Mouse (Mus musculus) kidney, embryonic 16.5 days (tissue): Measurements from ENCODE around the gene Slc20a1. TPM values are rescaled to one million over a fixed set of nuclear protein-coding genes. Genes with fewer than 3 reads are reported as not detected.

Experiments
- ATAC-seq: fragments of 200-750 bp; cut with Nextera tagmentation; 2 replicates; pipeline ENCODE4 v1.8.0; 2017; ENCODE audit warnings: moderate TSS enrichment; ENCODE audit not compliant: low FRiP score, low TSS enrichment
- H3K27ac ChIP-seq: fragments of 300-500 bp; sonication (generic); 2 replicates; pipeline ENCODE4 v1.5.1; 2014; ENCODE audit warnings: low read length
- H3K27me3 ChIP-seq: fragments of 300-500 bp; sonication (generic); 2 replicates; pipeline ENCODE4 v1.6.1; 2014; ENCODE audit warnings: low read length, control low read depth, mixed read lengths; ENCODE audit not compliant: insufficient read depth
- H3K36me3 ChIP-seq: fragments of 300-500 bp; sonication (generic); 2 replicates; pipeline ENCODE4 v1.6.1; 2014; ENCODE audit warnings: low read length, control low read depth, mixed read lengths; ENCODE audit not compliant: insufficient read depth
- H3K4me1 ChIP-seq: fragments of 300-500 bp; sonication (generic); 2 replicates; pipeline ENCODE4 v1.6.1; 2014; ENCODE audit warnings: low read length, control low read depth, mixed read lengths; ENCODE audit not compliant: insufficient read depth
- H3K4me2 ChIP-seq: fragments of 300-500 bp; sonication (generic); replicated peaks from 2 replicates; pipeline ENCODE4 v1.6.1; 2014; ENCODE audit warnings: low read depth, low read length
- H3K4me3 ChIP-seq: fragments of 300-500 bp; sonication (generic); 2 replicates; pipeline ENCODE4 v1.5.1; 2014; ENCODE audit warnings: mild to moderate bottlenecking, low read length
- H3K9ac ChIP-seq: fragments of 300-500 bp; sonication (generic); replicated peaks from 2 replicates; pipeline ENCODE4 v1.6.1; 2014; ENCODE audit warnings: low read length
- H3K9me3 ChIP-seq: fragments of 300-500 bp; sonication (generic); 2 replicates; pipeline ENCODE4 v1.6.1; 2016; ENCODE audit warnings: low read length, control low read depth
- WGBS: fragments of 180-500 bp; shearing (Covaris S2); extraction: QIAGEN DNeasy Blood & Tissue Kit; methylation state at CpG from one replicate; pipeline ENCODE4 v1.1.7; 2014; 5-methylcytosine and 5-hydroxymethylcytosine counted together
- polyA plus RNA-seq: library from polyadenylated mRNA; unstranded; fragments of >200 nt; fragmentation: Nextera tagmentation; extraction: Ambion mirVana; gene quantifications from 2 replicates; pipeline ENCODE4 v1.2.1, GENCODE M21; 2015

Gene Slc20a1
- polyA plus RNA-seq, 1 experiment from 2014 or later: 28.3 TPM

DNA sequence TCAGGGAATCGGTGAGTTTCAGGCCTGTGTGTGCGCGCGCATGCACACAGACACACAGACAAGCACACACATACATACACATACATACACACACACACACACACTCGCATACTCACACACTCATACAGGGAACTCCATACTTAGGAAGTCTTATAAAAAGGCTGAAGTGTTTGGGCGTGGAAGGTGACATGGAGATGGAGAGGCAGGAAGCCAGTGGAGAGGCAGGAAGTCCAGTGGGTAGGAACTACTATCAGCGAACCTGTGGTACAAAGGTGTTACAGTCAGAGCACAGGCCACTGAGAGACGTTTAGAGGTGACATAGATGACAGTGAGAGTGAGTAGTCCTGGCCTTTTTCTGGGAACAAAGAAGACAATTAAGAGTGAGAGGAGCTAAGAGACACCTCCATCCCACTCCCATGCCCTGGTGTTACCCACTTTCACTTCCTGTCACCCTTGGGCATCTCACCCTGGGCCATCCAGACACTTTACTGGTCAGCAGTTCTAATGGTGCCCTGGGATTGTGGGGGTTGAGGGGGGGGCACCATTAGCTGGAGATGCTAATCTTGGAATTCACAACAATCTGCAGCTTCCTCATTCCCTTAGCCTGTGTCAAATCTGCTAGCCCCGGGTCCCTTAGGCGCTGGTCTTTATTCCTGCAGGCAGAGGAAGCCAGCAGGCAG lies 12.8 kb upstream of the Slc20a1 start:
- H3K9me3 ChIP-seq: peaks cover 3% of the 10 kb centered on the region; the same call in 1 of the 2 replicates
- H3K27me3 ChIP-seq: no peaks in the 10 kb centered on the region
- no peak overlapping the region for H3K4me2 ChIP-seq
- H3K36me3 ChIP-seq: no peaks in the 10 kb centered on the region
- no peak overlapping the region for H3K27ac ChIP-seq
- no peaks in the 10 kb centered on the region for H3K4me1 ChIP-seq
- 77% methylated on average over 10 of the region's 10 CpGs for WGBS
- ATAC-seq: no peak
- H3K4me3 ChIP-seq: no peak overlapping the region
- H3K9ac ChIP-seq: no peak overlapping the region

DNA sequence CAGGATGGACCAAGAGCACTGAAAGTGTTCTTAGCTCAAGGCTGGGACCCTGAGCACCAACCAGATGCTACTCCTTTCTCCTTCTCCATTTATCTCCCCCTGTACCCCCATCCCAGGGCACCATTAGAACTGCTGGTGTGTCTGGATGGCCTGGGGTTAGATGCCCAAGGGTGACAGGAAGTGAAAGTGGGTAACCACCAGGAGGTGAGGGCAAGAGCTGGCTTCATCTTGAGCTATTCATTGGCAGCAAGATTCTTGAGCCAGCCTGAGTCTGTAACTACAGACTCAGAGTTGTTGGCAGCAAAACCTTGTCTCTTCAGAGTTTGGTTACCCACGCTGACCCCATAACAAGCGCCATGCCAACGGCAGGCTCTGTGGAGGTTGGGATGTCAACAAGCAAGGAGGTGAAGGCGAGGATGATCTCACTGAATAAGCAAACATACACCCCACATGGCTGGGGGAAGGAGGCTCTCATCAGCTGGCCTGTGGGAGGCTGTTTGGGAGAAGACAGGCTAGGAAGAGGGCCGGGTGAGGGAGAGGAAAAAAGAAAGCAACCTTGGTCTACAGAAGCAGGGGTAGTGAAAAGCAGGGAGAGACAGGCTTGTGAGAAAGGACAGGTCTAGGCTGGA lies 12.2 kb upstream of the Slc20a1 start:
- Histone ChIP-seq H3K4me1 (no peaks in the 10 kb centered on the region), H3K4me2 (no peak overlapping the region)
- no peak; the same call in 1 of the 2 replicates for ATAC-seq

DNA sequence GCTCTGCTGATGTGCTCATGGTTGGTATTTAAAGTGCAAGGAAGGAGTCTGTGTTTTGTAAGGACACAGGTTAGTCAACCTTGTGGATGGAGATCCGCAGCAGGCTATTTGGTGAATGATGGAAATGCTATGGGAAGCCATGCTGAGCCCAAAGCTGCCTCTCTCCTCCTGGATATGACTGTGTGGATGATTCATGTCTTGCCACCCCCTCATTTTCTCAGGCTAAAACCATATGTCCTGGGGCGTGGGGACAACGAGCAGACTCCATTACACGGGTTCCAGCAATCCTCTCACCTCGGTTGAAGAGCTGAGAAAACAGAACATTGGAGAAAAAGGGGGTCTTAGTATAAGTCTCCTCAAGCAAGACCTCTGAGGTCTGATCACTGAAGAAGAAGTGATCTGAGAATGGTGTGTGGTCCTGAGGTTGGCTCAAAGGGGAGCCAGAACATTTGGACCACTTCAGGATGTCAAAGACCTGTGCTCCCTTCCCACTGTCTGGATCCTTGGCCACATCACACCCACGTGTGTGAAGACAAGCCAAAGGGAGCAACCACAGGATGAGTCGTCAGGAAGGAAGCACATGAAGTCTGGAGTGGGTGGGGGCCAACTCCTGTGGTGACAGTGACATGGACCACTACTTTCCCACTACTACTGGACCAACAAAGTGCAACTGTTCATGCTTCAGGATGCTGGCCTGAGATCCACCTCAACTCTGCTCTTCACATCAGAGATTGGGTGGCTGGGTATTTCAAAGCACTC lies 6.0 kb upstream of the Slc20a1 start:
- Histone ChIP-seq H3K27ac (no peak overlapping the region), H3K27me3 (no peaks in the 10 kb centered on the region), H3K4me1 (peaks cover 4% of the 10 kb centered on the region; the same call in 1 of the 2 replicates), H3K9me3 (peaks cover 3% of the 10 kb centered on the region; the same call in 1 of the 2 replicates), H3K36me3 (no peaks in the 10 kb centered on the region), H3K9ac (no peak overlapping the region), H3K4me3 (no peak overlapping the region), H3K4me2 (no peak overlapping the region)
- no peak for ATAC-seq
- 78% methylated on average over 7 of the region's 7 CpGs for WGBS

More for the DNA sequence above, 12.2 kb upstream of the Slc20a1 start:
- Histone ChIP-seq H3K36me3 (no peaks in the 10 kb centered on the region), H3K4me3 (no peak overlapping the region), H3K27ac (no peak overlapping the region), H3K9me3 (peaks cover 3% of the 10 kb centered on the region; the same call in 1 of the 2 replicates), H3K27me3 (no peaks in the 10 kb centered on the region), H3K9ac (no peak overlapping the region)
- WGBS: 53% methylated on average over 5 of the region's 5 CpGs

DNA sequence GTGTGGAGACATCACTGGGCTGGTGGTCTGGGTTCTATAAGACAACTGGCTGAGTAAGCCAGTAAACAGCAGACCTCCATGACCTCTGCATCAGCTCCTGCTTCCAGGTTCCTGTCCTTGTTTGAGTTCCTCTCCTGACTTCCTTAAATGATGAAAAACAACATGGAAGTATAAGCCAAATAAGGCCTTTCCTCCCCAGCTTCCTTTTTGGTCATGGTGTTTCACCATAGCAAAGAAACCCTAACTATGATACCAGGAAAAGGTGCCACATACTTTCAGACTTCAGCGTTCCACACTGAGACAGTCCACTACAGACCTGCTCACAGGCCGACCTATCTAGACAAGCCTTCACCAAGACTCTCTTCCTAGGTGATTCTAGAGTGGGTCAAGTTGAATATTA lies 2.2 kb upstream of the Slc20a1 start:
- H3K9ac ChIP-seq: no peak overlapping the region
- H3K4me2 ChIP-seq: no peak overlapping the region
- H3K36me3 ChIP-seq: peaks cover 1% of the 10 kb centered on the region; the same call in 1 of the 2 replicates
- WGBS: 97% methylated on average over 2 of the region's 2 CpGs
- peaks cover 19% of the 10 kb centered on the region for H3K4me1 ChIP-seq
- H3K4me3 ChIP-seq: no peak overlapping the region
- no peaks in the 10 kb centered on the region for H3K9me3 ChIP-seq
- no peak overlapping the region for H3K27ac ChIP-seq
- no peak for ATAC-seq
- H3K27me3 ChIP-seq: no peaks in the 10 kb centered on the region

DNA sequence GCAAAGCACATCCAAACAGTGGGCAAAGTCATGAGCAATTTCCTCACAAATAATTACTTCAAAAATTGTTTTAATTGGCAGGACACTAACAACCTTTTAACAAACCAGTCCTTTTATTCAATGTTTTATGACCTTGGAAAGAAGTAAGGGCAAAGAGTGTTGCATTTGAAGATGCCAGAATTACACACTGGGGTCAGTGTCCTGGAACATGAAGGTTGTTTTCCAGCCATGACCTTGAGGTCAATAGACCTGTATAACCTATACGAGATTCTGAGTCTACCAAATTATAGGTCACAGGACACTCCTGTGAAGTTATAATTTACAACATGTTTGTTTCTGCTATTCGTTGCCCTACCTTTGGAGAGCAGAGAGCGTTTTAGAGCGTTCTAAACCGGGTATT lies 1.4 kb upstream of the Slc20a1 start:
- no peak overlapping the region for H3K9ac ChIP-seq
- no peaks in the 10 kb centered on the region for H3K9me3 ChIP-seq
- 0 out of 2 replicates have a peak overlapping the region, but pooled peaks have one; percentile 37 for H3K27ac ChIP-seq
- 22% methylated on average over 5 of the region's 5 CpGs for WGBS
- H3K4me1 ChIP-seq: peaks cover 19% of the 10 kb centered on the region
- no peak for ATAC-seq
- H3K4me3 ChIP-seq: peak overlapping the region; percentile 88; the same call in 1 of the 2 replicates
- peaks cover 9% of the 10 kb centered on the region; the same call in 1 of the 2 replicates for H3K36me3 ChIP-seq
- H3K27me3 ChIP-seq: no peaks in the 10 kb centered on the region
- H3K4me2 ChIP-seq: peak overlapping the region; percentile 91

DNA sequence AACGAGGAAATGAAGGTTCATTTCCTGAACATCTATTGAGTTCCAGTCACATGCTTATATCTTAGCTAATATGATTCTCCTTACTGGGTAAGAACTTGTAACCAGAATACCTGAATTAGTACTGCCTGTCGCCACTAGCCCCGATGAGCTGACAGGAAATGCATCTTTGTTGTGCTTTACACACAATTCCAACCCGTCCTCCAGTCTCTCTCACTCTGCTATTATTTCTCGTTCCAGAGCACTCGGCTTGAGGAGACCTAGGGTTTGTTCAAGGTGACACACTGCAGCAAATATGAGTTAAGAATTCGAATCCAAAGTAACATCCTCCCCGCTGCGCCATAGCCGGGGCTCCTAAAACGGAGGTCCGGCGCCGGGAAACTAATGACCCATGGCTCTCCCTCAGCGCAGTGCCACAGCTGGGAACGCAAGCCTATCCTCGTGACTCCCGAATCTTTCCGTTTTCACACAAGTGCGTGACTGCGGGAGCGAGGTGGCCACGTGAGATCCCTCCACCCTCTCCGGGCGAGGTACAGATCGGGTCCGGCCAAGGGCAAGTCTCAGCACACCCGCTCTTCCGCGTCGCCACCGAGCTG lies 625 bp upstream of the Slc20a1 start:
- ATAC-seq: no peak; the same call in 1 of the 2 replicates
- H3K9ac ChIP-seq: peak overlapping the region; percentile 74
- under 1% methylated on average over 32 of the region's 32 CpGs for WGBS

DNA sequence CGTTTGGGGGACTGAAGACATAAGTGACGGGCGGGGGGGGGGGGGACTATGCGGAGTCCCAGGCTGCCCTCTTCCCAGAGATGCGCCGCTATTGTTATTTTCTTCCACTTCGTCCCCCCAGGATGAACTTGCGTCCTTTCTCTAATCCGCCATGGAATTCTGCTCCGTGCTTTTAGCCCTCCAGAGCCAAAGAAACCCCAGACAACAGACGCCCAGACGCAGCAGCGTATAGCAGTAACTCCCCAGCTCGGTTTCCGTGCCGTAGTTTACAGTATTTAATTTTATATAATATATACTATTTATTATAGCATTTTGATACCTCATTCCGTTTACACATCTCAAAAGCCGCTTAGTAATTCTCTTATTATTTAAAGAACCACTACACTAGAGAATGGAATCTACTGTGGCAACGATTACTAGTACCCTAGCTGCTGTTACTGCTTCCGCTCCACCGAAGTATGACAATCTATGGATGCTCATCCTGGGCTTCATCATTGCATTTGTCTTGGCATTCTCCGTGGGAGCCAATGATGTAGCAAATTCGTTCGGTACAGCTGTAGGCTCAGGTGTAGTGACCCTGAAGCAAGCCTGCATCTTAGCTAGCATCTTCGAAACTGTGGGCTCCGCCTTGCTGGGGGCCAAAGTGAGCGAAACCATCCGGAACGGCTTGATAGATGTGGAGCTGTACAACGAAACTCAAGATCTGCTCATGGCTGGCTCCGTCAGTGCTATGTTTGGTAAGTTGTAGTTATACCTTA lies 943 bp downstream of the Slc20a1 start:
- 14% methylated on average over 30 of the region's 31 CpGs for WGBS

More for the DNA sequence above, 625 bp upstream of the Slc20a1 start:
- H3K36me3 ChIP-seq: peaks cover 9% of the 10 kb centered on the region; the same call in 1 of the 2 replicates
- H3K4me3 ChIP-seq: peak overlapping the region; percentile 88
- no peaks in the 10 kb centered on the region for H3K9me3 ChIP-seq
- no peaks in the 10 kb centered on the region for H3K27me3 ChIP-seq
- peaks cover 19% of the 10 kb centered on the region for H3K4me1 ChIP-seq
- H3K27ac ChIP-seq: peak overlapping the region; percentile 72
- peak overlapping the region; percentile 91 for H3K4me2 ChIP-seq

DNA sequence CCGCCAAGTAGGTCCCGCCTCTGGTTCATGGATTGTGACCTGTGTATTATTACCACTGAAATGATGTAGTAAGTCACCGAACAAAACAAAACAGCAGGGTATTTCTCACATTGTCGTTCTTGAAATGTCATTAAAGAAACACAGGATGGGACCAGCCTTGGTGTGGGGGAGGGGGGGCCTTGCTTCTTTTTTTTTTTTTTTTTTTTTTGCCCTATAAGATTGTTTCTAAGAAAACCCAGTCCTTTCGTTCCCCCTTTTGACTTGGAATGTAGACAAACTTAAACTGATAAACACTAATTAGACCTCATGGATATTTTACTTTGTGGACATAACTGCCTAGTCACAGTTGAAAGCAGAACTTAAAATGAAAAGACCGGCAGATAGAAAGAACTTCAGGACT lies 6.4 kb downstream of the Slc20a1 start:
- Histone ChIP-seq H3K9ac (no peak overlapping the region), H3K4me1 (peaks cover 8% of the 10 kb centered on the region), H3K4me3 (no peak overlapping the region), H3K36me3 (peaks cover 61% of the 10 kb centered on the region), H3K9me3 (no peaks in the 10 kb centered on the region), H3K27ac (no peak overlapping the region), H3K4me2 (no peak overlapping the region), H3K27me3 (no peaks in the 10 kb centered on the region)
- 84% methylated on average over 6 of the region's 6 CpGs for WGBS
- no peak for ATAC-seq

More for the DNA sequence above, 943 bp downstream of the Slc20a1 start:
- no peaks in the 10 kb centered on the region for H3K27me3 ChIP-seq
- no peak for ATAC-seq
- H3K27ac ChIP-seq: peak overlapping the region; percentile 81; the same call in 1 of the 2 replicates
- peak overlapping the region; percentile 90 for H3K9ac ChIP-seq
- H3K4me1 ChIP-seq: peaks cover 19% of the 10 kb centered on the region
- no peaks in the 10 kb centered on the region for H3K9me3 ChIP-seq
- peak overlapping the region; percentile 88 for H3K4me3 ChIP-seq
- peak overlapping the region; percentile 91 for H3K4me2 ChIP-seq
- H3K36me3 ChIP-seq: peaks cover 18% of the 10 kb centered on the region

DNA sequence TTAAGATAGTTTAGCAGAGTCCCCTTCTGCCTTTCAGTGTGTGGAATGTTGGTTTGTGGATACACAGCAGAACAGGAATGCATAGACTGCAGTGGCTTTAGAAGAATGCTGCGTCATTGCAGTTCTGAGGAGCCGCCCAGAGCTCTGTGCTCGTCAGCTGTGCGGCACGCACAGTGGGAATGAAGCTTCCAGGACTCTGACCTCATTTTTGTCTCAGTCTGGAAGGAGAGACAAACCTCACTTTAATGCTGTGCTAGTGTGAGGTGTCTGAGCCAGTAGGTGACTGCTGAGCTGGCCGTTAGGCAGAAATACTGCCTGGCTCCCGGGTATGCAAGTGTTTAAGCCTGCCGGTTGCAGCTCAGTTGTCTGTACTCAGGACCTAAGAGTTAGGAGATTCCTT lies 8.3 kb downstream of the Slc20a1 start:
- Histone ChIP-seq H3K27me3 (no peaks in the 10 kb centered on the region), H3K4me3 (no peak overlapping the region), H3K4me2 (no peak overlapping the region), H3K9me3 (no peaks in the 10 kb centered on the region), H3K4me1 (no peaks in the 10 kb centered on the region), H3K36me3 (peaks cover 71% of the 10 kb centered on the region), H3K27ac (no peak overlapping the region), H3K9ac (no peak overlapping the region)
- 87% methylated on average over 8 of the region's 8 CpGs for WGBS
- no peak for ATAC-seq
